Mouse (Mus musculus): ENCODE data around the gene Entpd6.

DNA sequence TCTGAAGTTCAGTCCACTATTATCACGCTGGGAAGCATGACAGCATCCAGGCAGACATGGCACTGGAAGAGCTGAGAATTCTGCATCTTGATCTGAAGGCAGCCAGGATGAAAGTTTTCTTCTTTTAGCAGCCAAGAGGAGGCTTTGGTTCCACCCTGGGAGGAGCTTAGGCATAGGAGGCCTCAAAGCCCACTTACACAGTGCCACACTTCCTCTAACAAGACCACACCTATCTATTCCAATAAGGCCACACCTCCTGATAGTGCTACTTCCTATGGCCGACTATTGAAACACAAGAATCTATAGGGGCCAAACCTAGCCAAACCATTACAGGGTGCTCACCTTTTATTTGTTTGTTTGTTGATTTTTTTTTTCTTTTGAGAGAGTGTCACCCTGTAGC, 34.0 kb downstream of the Entpd6 start:
- TF ChIP-seq POLR2A (IDR thresholded peaks at IDR 0.05; ENCODE audit: extremely low read depth, insufficient read depth, low read length): no peak
- no peak for TF ChIP-seq CTCF (IDR thresholded peaks at IDR 0.05; ENCODE audit: low read depth, low read length)

Measured in liver, adult 2 months (tissue).